Mouse (Mus musculus) thymus, adult 2 months (tissue): ENCODE results near the gene Trpc2.

Source experiments
- CTCF ChIP-seq: fragments of 200-500 bp; IDR thresholded peaks from 2 replicates; pipeline ENCODE4 v1.5.1; 2012; ENCODE audit warnings: mild to moderate bottlenecking, control low read depth, low read length, moderate library complexity, borderline replicate concordance; ENCODE audit not compliant: control insufficient read depth, poor library complexity, insufficient read depth; ENCODE audit errors: extremely low read depth
- POLR2A ChIP-seq: fragments of 200-500 bp; IDR thresholded peaks from 2 replicates; pipeline ENCODE4 v1.6.1; 2012; ENCODE audit warnings: mild to moderate bottlenecking, low read length, control low read depth, moderate library complexity; ENCODE audit not compliant: control insufficient read depth, poor library complexity, insufficient read depth; ENCODE audit errors: extremely low read depth

DNA sequence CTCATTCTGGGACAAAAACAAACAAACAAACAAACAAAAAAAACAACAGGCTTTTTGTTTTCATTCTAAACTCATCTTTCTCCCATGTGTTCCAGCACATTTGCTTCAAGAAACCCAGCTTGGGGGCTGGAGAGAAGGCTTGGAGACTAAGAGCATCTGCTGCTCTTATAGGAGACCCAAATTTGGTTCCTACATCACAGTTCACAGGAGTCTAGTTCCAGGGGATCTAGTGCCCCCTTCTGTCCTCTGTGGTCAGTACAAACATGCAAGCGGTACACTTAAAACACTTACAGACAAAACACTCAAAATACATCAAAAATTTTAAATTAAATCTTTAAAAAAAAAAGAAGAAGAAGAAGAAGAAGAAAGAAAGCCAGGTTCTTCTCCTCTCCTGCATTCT lies 48.0 kb upstream of the Trpc2 start:
- TF ChIP-seq CTCF (no peak), POLR2A (no peak)
